Mouse (Mus musculus): ENCODE measurements at regions not wholly inside any gene's neighbourhood (a gene's known extent, or its start where the extent isn't known, plus 50 kb on each side); places are given as distances from the start of the nearest gene placed in this dataset.
"Not testable (repeated sequence)": the region's sequence is repeated elsewhere in the genome, so short reads cannot be mapped to it uniquely, and the experiment has no call there.

DNA sequence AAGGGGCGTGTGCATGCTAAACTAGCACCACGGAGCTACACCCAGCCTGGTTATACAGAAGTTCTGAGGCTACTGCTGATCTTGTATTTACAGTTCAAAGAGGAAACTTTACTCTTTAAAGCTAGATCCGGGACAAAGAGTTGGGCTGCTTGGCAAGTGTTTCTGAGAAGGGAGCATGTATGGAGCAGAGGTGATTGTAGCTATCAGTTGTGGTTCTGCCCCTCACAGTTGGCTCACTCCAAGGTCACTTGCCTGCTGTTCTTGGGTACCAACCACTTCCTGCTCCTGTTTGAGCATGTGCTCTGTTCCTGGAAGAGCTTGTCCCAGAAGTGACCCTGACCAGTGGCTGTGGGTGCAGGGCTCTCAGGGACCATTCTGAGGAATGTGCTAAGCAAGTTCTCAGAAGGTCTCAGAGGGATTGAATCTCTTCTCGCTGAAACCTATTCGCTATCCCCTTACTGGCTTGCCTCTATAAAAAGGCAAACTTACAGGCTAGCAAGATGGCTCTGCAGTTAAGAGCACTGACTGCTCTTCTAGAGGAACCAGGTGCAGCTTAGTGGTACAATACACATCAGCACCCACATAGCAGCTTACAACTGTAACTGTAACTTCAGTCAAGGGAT is 94.9 kb upstream of the Max start:
- no peak for DNase-seq (ENCODE audit: low spot score in 2 of 2)

GRCm38 (mm10) chr12:77054700-77055099 is 92.7 kb upstream of the Max start:
- no peak for DNase-seq (ENCODE audit: low spot score in 2 of 2)

DNA sequence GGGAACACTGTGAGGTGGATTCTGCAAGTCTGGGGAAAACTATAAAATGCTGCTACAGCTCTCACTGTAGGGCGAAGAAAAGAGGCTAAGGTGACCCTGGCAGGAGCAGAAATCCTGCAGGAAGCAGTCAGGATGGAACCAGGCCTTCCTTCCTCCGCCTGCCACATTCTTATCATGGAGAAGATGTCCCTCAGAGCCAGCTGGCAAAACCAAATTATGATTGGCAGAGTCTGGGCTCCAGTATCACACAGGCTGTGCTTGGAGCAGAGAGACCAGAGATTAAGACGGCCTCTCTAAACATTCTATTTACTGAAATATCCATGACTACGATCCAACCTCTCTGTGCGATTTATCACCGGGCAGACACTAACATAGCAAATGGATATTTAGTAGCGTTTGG is 92.2 kb upstream of the Max start:
- no peak for DNase-seq (ENCODE audit: low spot score in 2 of 2)

DNA sequence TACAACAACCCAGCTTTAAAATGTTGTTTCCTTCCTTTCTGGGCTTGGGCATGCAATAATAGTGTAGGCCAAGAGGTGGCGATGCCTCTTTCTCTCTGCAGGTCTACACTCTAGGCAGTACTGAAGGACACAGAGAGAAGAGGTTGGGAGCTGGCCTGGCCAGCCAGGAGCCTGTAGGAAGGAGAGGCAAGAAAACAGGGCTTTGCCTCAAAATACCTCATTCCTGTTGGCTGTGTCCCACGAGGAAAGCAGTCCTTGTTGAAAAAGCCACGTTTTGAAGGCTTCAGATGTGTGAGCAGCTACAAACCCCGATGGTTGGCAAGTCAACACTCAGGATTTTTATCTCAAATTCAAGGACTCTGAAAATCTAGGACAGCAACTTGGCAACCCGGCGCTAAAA is 90.9 kb upstream of the Max start:
- DNase-seq (ENCODE audit: low spot score in 2 of 2) = peak; percentile 26 to 64

DNA sequence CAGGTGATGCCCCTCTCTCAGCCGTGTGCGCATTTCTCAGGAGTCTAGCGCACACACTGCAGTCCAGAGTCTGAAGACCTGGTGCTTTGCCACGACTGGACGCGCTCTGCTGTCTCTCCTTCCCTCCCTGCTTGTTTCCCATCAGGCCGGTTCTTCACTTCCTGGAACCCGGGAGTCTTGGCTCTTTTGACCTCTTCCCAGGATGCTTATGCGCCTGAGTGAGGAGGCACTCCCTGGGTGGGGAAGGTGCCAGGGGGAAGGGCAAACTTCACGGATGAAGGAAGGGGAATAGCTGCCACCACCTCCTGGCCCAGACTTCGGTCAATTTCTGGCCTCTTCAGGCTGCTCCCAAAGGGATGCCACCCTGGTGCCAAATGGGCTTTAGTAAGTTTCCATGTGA is 86.4 kb upstream of the Max start:
- DNase-seq (ENCODE audit: low spot score in 2 of 2) = no peak

DNA sequence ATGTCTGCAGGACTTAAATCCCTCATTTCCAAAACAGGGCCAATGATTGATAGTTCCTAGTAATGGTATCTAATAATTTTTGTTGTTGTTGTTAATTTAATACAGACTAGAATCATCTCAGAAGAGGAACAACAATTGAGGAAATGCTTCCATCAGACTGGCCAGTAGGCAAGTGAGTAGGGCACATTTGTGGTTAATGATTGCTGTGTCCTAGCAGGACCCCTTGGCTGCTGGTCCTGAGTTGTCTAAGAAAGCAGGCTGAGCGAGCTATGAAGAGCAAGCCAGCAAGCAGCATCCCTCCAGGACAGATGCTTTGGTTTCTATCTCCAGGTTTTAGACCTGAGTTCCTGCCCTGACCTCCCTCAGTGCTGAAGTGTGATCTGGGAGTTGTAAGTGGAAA is 85.3 kb upstream of the Max start:
- no peak for DNase-seq (ENCODE audit: low spot score in 2 of 2)

DNA sequence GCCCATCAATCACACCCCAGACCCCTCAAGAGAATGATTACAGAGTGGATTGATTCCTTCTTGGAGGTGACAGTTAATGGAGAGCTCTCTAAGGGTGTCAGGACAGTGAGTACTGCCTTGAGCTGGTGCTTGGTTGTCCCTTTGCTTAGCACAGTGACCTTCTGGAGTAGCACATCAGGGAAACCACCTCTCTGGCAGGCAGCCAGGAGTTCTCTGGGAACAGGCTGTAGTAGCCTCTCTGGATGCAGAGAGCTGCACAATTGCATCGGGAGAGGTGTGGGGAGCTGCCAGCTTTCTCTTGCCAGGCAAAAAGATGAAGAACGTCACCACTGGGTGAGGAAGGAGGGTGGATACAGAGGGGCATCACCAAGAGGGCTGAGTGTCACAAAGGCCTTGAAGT is 84.0 kb upstream of the Max start:
- no peak for DNase-seq (ENCODE audit: low spot score in 2 of 2)

- no peak for DNase-seq (ENCODE audit: low spot score in 2 of 2)
These were observed 83.4 kb upstream of the Max start for GRCm38 (mm10) chr12:77045356-77045755.

GRCm38 (mm10) chr12:77042356-77042755 is 80.4 kb upstream of the Max start:
- no peak for DNase-seq (ENCODE audit: low spot score in 2 of 2)

- DNase-seq (ENCODE audit: low spot score in 2 of 2) = no peak
These were observed 79.1 kb upstream of the Max start for GRCm38 (mm10) chr12:77041141-77041540.

- no peak for DNase-seq (ENCODE audit: low spot score in 2 of 2)
These were observed 77.9 kb upstream of the Max start for GRCm38 (mm10) chr12:77039953-77040305.

- no peak for DNase-seq (ENCODE audit: low spot score in 2 of 2)
These were observed 77.4 kb upstream of the Max start for GRCm38 (mm10) chr12:77039295-77039952.

DNA sequence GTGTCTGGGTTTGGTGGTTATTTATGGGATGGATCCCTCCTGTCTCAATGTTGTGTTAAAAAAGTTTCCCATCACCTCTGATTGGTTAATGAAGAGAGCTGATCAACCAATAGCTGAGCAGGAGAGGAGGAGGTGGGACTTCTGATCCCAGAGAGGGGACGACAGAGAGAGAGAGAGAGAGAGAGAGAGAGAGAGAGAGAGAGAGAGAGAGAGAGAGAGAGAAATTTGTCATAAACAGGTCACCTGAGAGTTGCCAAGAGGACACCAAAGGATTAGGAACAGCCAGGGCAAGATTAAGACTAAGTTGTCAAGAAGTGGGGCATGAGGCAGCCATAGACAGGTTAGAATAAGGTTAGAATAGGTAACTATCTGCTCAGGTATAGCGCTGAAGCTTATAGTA is 73.7 kb upstream of the Max start:
- DNase-seq (ENCODE audit: low spot score in 2 of 2) = no peak

DNA sequence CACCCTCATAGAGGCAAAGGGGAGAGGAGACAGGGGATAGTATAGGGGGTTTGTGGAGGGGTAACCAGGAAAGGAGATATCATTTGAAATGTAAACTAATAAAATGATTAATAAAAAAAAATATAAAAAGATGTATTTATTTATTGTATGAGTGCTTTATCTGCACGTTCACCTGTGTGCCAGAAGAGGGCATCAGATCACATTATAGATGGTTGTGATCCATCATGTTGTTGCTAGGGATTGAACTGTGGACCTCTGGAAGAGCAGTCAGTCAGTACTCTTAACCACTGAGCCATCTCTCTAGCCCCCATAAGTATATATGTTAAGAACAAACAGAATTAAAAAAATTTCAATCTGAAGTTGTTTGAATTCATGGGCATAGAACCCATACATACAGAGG is 69.4 kb upstream of the Max start:
- no peak for DNase-seq (ENCODE audit: low spot score in 2 of 2)

- peak in 1 of 2 experiments; percentile 36 for DNase-seq (ENCODE audit: low spot score in 2 of 2)
These were observed 63.5 kb upstream of the Max start for GRCm38 (mm10) chr12:77025431-77025879.

DNA sequence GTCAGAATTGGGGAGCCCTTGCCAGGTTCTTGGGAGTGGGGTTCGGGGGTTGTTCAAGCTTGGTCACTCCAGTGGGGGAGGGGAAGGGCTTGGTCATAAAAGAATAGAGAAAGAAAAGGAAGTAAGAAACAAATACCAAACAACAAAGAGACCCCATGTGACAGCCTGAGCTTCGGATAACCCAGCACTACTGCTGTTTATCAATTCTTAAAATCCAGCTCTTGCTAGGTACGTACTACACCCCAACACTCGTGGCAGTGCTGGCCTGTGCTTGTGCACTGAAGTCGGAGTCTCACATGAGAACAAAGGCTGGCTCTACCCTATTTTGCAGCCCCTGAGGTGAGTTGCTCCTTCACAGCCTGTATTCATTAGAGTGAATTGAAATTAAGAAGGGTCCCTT is 60.5 kb upstream of the Max start:
- no peak for DNase-seq (ENCODE audit: low spot score in 2 of 2)

- peak in 1 of 2 experiments; percentile 14 for DNase-seq (ENCODE audit: low spot score in 2 of 2)
These were observed 59.9 kb upstream of the Max start for GRCm38 (mm10) chr12:77021881-77022280.

DNA sequence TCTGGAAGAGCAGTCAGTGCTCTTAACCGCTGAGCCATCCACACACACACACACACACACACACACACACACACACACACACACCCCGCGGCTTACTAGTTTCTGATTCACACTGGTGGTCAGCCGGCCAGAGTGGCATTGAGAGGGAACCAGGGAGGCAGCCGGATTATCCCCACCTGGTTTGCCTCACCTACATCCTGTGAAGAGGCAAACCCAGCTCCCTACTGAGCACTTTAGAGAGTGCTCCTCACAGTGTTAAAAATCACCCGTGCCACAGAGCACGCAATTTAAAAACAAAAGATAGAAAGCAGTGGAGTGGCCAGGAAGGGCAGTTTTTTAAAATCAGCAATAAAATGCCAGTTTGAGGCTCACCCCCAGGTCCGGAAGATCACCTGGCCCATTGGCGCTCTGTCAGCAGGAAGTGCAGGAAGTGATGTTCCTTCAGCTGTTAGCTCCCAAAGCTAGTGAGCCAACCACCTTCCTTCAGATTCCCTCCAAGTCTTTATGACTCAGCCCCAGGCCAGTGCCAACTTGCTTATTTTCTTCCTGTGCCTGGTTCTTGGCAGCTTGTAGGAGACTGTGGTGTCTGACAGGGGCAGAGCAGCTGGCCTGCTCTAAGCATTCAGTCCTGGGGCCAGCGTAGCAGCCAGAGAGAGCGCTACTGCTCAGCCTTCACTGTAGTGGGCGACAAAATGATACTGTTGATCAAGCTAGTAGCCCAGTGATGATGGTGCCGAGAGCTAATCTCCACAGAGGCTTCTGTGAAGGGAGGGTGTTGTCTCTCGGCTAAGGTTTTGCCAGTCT is 57.9 kb upstream of the Max start:
- DNase-seq (ENCODE audit: low spot score in 2 of 2) = peak; percentile 46 to 72

GRCm38 (mm10) chr12:77019148-77019547 is 57.1 kb upstream of the Max start:
- not testable (repeated sequence) for DNase-seq (ENCODE audit: low spot score in 2 of 2)

- DNase-seq (ENCODE audit: low spot score in 2 of 2) = no peak
These were observed 56.4 kb upstream of the Max start for GRCm38 (mm10) chr12:77018373-77018772.

DNA sequence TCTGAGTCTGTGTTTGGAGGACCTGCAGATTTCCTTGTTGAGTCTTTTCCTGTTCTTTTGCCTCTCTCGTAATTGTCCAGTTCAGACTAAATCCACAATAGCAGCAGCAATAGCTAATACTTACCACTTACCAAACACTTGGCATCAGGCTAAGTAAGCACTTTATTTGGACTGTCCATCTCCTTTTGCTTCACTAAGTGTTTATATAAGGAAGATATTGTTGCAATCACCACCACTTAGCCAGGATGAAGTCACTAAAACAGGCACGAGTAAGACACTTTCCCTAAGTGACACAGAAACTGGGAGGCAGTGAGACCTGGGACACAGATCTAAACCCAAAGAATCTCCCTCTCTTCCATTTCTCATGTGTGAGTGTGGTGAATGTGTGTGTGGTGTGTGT is 52.9 kb upstream of the Max start:
- DNase-seq (ENCODE audit: low spot score in 2 of 2) = no peak
